Mouse (Mus musculus) urinary bladder, postnatal 10 days (tissue): ENCODE results near the gene Anks1.

Experiments
- DNase-seq: peaks from one replicate; pipeline ENCODE4 v3.0.0; 2022; ENCODE audit warnings: low spot score

The Anks1 gene

DNA sequence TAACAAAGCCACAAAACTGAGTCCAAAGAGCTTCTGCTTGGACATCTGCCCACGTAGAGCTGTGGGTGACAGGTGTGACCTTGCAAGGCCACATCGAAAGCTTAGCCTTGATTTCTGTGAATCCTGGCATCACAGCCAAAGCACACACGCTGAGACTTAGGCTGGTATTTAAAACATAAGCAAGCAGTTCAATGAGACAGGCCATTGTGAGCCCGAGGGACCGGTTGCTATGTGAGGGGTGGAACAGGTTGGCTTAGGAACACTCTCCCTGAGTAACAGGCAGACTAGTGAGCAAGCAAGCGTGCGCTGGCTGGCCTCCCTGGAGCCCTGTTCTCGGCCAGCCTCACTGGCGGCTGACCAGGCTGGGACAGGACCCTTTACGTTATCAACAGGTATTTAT lies 112.8 kb downstream of the Anks1 start:
- DNase-seq = no peak

DNA sequence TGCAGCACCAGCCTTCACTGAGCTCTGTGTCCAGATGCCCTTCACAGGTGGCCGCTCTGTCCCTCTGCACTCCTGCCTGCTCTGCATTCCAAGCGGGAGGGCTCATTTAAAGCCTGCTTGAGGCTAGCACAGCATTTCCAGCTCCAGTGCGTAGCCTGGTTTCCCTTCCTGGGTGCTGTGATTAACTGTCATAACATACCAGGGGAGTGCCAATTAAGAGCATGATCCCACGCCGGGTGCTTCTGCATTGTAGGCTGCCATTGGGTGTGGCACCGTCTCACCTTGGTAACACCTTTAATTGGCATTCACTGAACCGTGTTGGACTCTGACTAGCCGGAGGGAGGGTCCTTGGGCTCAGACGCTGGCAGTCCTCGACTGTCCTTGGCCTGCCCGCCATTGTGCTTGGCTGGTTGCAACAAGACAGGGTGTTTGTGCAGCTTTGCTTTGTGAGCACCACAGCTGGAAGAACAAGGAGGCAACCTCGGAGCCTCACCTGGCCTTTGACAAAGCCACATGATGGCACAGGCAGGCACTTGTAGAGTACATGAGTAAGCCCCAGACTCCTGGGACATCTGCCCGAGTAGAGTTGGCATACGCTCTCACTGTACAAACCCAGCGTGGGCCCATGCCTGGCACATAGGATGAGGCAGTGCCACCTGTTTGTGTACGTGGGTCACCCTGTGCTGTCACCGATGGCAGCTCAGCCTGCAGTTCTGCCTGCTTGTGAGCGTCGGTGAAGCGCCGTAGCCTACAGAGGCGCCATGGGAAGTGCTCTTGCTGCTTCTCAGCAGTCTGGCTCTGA lies 113.9 kb downstream of the Anks1 start:
- no peak for DNase-seq

DNA sequence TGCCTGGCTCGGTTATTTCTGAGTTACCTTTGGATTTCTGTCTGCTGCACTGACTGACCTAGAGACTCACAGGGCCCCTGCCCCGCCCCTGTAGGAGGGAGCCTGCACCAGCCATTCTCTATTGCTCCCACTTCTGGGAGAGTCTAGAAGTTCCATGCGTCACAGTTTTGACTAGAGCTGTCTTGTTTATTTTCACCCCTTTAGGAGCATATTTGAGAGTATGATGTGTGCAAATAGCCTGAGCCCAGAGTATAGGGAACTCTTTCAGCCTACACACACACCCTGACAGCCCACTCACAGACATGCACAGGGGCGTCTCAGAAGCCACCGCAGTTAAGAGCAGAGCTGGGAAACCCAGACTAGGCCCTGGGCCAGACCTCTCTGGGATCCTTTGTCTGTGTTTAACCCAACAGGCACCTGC lies 116.4 kb downstream of the Anks1 start:
- DNase-seq = no peak

- DNase-seq = no peak
Measured at GRCm38 (mm10) chr17:28026111-28026872, 117.2 kb downstream of the Anks1 start.

- no peak for DNase-seq
Measured at GRCm38 (mm10) chr17:28027197-28027596, 118.1 kb downstream of the Anks1 start.

DNA sequence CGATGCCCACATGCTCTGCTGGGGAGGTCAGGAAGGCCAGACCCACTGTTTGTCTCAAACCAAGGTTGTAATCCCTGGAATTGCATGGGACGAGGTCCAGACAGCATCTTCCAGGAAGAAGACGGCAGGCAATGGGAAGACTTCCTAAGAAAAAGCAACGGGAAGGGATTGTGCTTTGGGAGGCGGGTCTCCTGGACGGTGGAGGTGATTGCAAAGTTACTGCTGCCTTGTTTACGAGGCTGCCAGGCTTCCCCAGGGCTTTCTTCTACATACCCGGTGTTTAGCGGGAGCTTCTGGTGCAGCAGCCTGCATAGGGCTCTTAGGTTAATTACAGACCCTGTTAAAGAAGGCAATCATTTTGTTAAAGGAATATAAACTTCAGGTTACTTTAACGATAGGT lies 119.1 kb downstream of the Anks1 start:
- no peak for DNase-seq

GRCm38 (mm10) chr17:28029308-28029707 lies 120.2 kb downstream of the Anks1 start:
- no peak for DNase-seq

- no peak for DNase-seq
Measured at GRCm38 (mm10) chr17:28030446-28030845, 121.3 kb downstream of the Anks1 start.

- DNase-seq = no peak
Measured at GRCm38 (mm10) chr17:28031281-28031941, 122.3 kb downstream of the Anks1 start.

- no peak for DNase-seq
Measured at GRCm38 (mm10) chr17:28032219-28032618, 123.1 kb downstream of the Anks1 start.

- DNase-seq = no peak
Measured at GRCm38 (mm10) chr17:28033046-28033580, 124.0 kb downstream of the Anks1 start.

- no peak for DNase-seq
Measured at GRCm38 (mm10) chr17:28034986-28035385, 125.9 kb downstream of the Anks1 start.

GRCm38 (mm10) chr17:28036813-28037756 lies 128.0 kb downstream of the Anks1 start:
- DNase-seq = no peak

GRCm38 (mm10) chr17:28040620-28041019 lies 131.5 kb downstream of the Anks1 start:
- no peak for DNase-seq

DNA sequence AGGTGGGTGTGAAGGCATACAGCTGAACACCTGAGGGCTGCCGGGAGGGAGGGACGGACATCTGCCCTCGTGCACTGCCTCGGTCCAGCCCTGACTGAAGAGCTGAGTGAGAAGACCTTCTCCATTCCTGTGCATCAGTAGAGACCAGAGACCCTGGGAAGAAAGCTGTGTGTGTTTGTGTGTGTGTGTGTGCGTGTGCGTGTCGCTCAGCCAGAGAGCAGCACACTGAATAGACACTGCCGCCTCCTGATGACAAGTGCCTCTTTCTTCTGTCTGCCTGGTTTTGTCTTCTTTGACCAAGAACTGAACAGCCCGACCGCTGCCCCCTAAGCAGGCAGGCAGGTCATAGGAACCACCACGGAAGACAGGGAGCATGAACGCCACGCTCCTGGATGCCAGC lies 132.2 kb downstream of the Anks1 start:
- no peak for DNase-seq

DNA sequence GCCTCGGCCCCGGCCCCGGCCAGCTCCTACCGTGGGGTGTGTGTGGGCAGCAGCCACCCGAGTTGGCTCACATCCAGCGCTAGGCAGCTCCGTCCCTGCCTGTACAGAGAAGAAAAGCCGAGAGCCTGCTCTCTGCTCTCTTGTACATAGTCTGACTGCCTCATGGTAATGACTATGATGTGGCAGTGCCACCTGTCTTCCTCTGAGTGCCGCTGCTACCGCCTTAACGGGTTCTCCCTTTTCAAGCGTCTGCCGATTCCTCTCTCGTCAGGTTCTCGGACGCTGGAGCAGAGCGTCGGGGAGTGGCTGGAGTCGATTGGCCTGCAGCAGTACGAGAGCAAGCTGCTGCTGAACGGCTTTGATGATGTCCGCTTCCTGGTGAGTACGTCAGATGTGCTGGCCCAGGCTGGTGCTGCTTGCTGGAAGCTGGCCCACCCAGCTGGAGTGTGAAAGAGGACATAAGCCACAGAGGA lies 133.2 kb downstream of the Anks1 start:
- DNase-seq = no peak

DNA sequence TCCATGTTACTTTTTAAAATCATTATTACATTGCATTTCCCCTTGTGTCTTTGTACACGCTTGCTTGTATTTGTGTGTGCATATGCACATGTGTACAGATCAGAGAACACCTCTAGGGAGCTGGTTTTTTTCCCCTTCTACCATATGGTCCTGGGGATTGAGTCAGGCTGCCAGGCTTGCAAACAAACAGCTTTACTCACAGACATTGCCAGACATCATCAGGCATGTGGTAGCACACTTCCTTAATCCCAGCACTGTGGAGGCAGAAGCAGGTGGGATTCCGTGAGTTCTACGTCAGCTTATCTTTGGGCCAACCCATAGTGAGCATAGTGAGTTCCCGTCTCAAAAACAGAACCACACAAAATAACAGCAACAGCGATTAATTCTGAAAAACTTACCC lies 137.9 kb downstream of the Anks1 start:
- no peak for DNase-seq

GRCm38 (mm10) chr17:28047520-28047919 lies 138.4 kb downstream of the Anks1 start:
- DNase-seq = no peak

DNA sequence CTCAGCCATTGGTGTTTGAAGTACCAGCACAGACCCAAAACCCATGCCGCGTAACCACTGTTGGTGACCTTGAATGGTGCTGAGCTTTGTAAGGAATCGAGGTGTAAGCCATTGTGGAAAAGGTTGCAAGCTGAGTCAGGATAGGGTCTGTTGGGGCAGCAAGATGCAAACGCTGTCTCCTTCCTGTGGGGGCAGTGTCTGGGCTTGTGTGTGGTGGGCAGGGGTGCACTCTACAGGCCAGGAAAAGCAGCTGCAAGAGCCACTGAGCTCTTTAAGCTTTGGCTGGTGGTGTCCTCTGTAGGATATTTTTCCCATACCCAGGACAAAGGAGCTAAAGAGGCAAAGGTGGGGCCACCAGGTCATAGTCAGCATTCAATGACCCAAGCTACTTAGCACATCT lies 139.3 kb downstream of the Anks1 start:
- DNase-seq = no peak

- DNase-seq = no peak
Measured at GRCm38 (mm10) chr17:28050210-28050609, 141.1 kb downstream of the Anks1 start.

- no peak for DNase-seq
Measured at GRCm38 (mm10) chr17:28052293-28052863, 143.3 kb downstream of the Anks1 start.
